Mouse (Mus musculus) liver, postnatal 0 days (tissue): ENCODE measurements around the gene Cplx2. TPM values are rescaled to one million over a fixed set of nuclear protein-coding genes. Genes with fewer than 3 reads are reported as not detected.

ENCODE experiments used
- ATAC-seq: fragments of 200-750 bp; cut with Nextera tagmentation; 2 replicates; pipeline ENCODE4 v1.8.0; 2017; ENCODE audit warnings: mild to moderate bottlenecking, moderate library complexity
- DNase-seq: peaks from one replicate; pipeline ENCODE4 v3.0.0-alpha.2; 2016
- H3K27ac ChIP-seq: fragments of 300-500 bp; sonication (generic); 2 replicates; pipeline ENCODE4 v1.5.1; 2014; ENCODE audit warnings: antibody characterized with exemption, moderate library complexity, mild to moderate bottlenecking, low read depth
- H3K27me3 ChIP-seq: fragments of 300-500 bp; sonication (generic); 2 replicates; pipeline ENCODE4 v1.6.1; 2014; ENCODE audit warnings: low read length, control low read depth, mixed read lengths; ENCODE audit not compliant: insufficient read depth
- H3K36me3 ChIP-seq: fragments of 300-500 bp; sonication (generic); replicated peaks from 2 replicates; pipeline ENCODE4 v1.6.1; 2014; ENCODE audit warnings: mild to moderate bottlenecking, control low read depth, low read length, moderate library complexity, mixed read lengths; ENCODE audit not compliant: insufficient read depth
- H3K4me1 ChIP-seq: fragments of 300-500 bp; sonication (generic); 2 replicates; pipeline ENCODE4 v1.6.1; 2014; ENCODE audit warnings: antibody characterized with exemption, mild to moderate bottlenecking, control low read depth; ENCODE audit not compliant: insufficient read depth
- H3K4me2 ChIP-seq: fragments of 300-500 bp; sonication (generic); 2 replicates; pipeline ENCODE4 v1.6.1; 2014; ENCODE audit warnings: low read depth, mild to moderate bottlenecking, low read length, moderate library complexity, mixed read lengths
- H3K4me3 ChIP-seq: fragments of 300-500 bp; sonication (generic); 2 replicates; pipeline ENCODE4 v1.5.1; 2014; ENCODE audit warnings: low read depth, low read length
- H3K9ac ChIP-seq: fragments of 300-500 bp; sonication (generic); replicated peaks from 2 replicates; pipeline ENCODE4 v1.6.1; 2014; ENCODE audit warnings: mild to moderate bottlenecking, moderate library complexity
- H3K9me3 ChIP-seq: fragments of 300-500 bp; sonication (generic); 2 replicates; pipeline ENCODE4 v1.6.1; 2016; ENCODE audit warnings: mild to moderate bottlenecking, control low read depth, low read length, mixed read lengths
- CTCF ChIP-seq: sonication (generic); IDR thresholded peaks from 2 replicates; pipeline ENCODE4 v1.5.1; 2016; ENCODE audit warnings: antibody characterized with exemption, low read depth
- EP300 ChIP-seq: IDR thresholded peaks from 2 replicates; pipeline ENCODE4 v1.6.1; 2016; ENCODE audit warnings: antibody characterized with exemption, low read depth, mild to moderate bottlenecking
- WGBS: fragments of 180-500 bp; shearing (Covaris S2); extraction: QIAGEN DNeasy Blood & Tissue Kit; methylation state at CpG from one replicate; pipeline ENCODE4 v1.1.7; 2014; ENCODE audit not compliant: insufficient replicate concordance; 5-methylcytosine and 5-hydroxymethylcytosine counted together
- polyA plus RNA-seq: library from polyadenylated mRNA; unstranded; fragments of >200 nt; fragmentation: Nextera tagmentation; extraction: Ambion mirVana; gene quantifications from 2 replicates; pipeline ENCODE4 v1.2.1, GENCODE M21; 2015

The Cplx2 gene
- polyA plus RNA-seq, 1 experiment from 2014 or later = 0.97 TPM

- no peaks in the 10 kb centered on the region for H3K9me3 ChIP-seq
- ATAC-seq (no peak), DNase-seq (no peak)
- 73% methylated on average over 4 of the region's 4 CpGs for WGBS
- H3K4me3 ChIP-seq = no peak overlapping the region
- TF ChIP-seq CTCF (no peak), EP300 (no peak)
- no peaks in the 10 kb centered on the region for H3K4me1 ChIP-seq
- no peak overlapping the region for H3K4me2 ChIP-seq
- no peaks in the 10 kb centered on the region for H3K36me3 ChIP-seq
- H3K27ac ChIP-seq = no peak overlapping the region
- H3K27me3 ChIP-seq = no peaks in the 10 kb centered on the region
- H3K9ac ChIP-seq = no peak overlapping the region
These were observed 25.9 kb downstream of the Cplx2 start for GRCm38 (mm10) chr13:54397069-54397468.

- H3K27me3 ChIP-seq = no peaks in the 10 kb centered on the region
- H3K4me1 ChIP-seq = no peaks in the 10 kb centered on the region
- ATAC-seq (no peak), DNase-seq (no peak)
- no peak overlapping the region for H3K4me3 ChIP-seq
- no peaks in the 10 kb centered on the region for H3K9me3 ChIP-seq
- TF ChIP-seq EP300 (no peak), CTCF (no peak)
- no peak overlapping the region for H3K27ac ChIP-seq
- H3K36me3 ChIP-seq = no peaks in the 10 kb centered on the region
- WGBS = 43% methylated on average over 7 of the region's 7 CpGs
- no peak overlapping the region for H3K9ac ChIP-seq
- H3K4me2 ChIP-seq = no peak overlapping the region
These were observed 29.5 kb downstream of the Cplx2 start for GRCm38 (mm10) chr13:54400565-54401179.

- Histone ChIP-seq H3K4me3 (no peak overlapping the region), H3K36me3 (no peaks in the 10 kb centered on the region), H3K4me2 (no peak overlapping the region), H3K27ac (no peak overlapping the region), H3K4me1 (no peaks in the 10 kb centered on the region), H3K27me3 (no peaks in the 10 kb centered on the region), H3K9me3 (no peaks in the 10 kb centered on the region), H3K9ac (no peak overlapping the region)
- 35% methylated on average over 5 of the region's 5 CpGs for WGBS
- DNase-seq (no peak), ATAC-seq (no peak)
- no peak for TF ChIP-seq CTCF
- TF ChIP-seq EP300 = no peak
These were observed 30.0 kb downstream of the Cplx2 start for GRCm38 (mm10) chr13:54401180-54401569.

- no peak for TF ChIP-seq CTCF
- no peak for TF ChIP-seq EP300
- Histone ChIP-seq H3K4me1 (no peaks in the 10 kb centered on the region), H3K27ac (no peak overlapping the region), H3K36me3 (no peaks in the 10 kb centered on the region), H3K9ac (no peak overlapping the region), H3K9me3 (no peaks in the 10 kb centered on the region), H3K4me2 (no peak overlapping the region), H3K27me3 (no peaks in the 10 kb centered on the region), H3K4me3 (no peak overlapping the region)
- no peak for ATAC-seq
- DNase-seq = no peak
- 60% methylated on average over 4 of the region's 4 CpGs for WGBS
These were observed 31.2 kb downstream of the Cplx2 start for GRCm38 (mm10) chr13:54402346-54402745.

GRCm38 (mm10) chr13:54403224-54404070 is 32.3 kb downstream of the Cplx2 start:
- Histone ChIP-seq H3K4me2 (no peak overlapping the region), H3K36me3 (no peaks in the 10 kb centered on the region), H3K4me3 (no peak overlapping the region), H3K4me1 (no peaks in the 10 kb centered on the region), H3K9me3 (no peaks in the 10 kb centered on the region), H3K27me3 (no peaks in the 10 kb centered on the region), H3K9ac (no peak overlapping the region), H3K27ac (no peak overlapping the region)
- 73% methylated on average over 17 of the region's 17 CpGs for WGBS
- no peak for DNase-seq
- TF ChIP-seq EP300 (no peak), CTCF (no peak)
- no peak for ATAC-seq

GRCm38 (mm10) chr13:54404205-54404604 is 33.1 kb downstream of the Cplx2 start:
- 61% methylated on average over 3 of the region's 3 CpGs for WGBS
- no peaks in the 10 kb centered on the region for H3K36me3 ChIP-seq
- no peak overlapping the region for H3K27ac ChIP-seq
- no peaks in the 10 kb centered on the region for H3K27me3 ChIP-seq
- H3K9ac ChIP-seq = no peak overlapping the region
- TF ChIP-seq EP300 (no peak), CTCF (no peak)
- ATAC-seq (no peak), DNase-seq (no peak)
- H3K4me2 ChIP-seq = no peak overlapping the region
- H3K4me1 ChIP-seq = no peaks in the 10 kb centered on the region
- H3K9me3 ChIP-seq = no peaks in the 10 kb centered on the region
- H3K4me3 ChIP-seq = no peak overlapping the region
